Mouse (Mus musculus) E14TG2a.4 (cell line): ENCODE results near the gene Hivep2.

Experiments used
- CTCF ChIP-seq: conservative IDR thresholded peaks from 2 replicates; pipeline ENCODE4 v1.5.1; 2014; ENCODE audit warnings: low read length
- NANOG ChIP-seq: IDR thresholded peaks from 2 replicates; pipeline ENCODE4 v1.6.1; 2014; ENCODE audit warnings: borderline replicate concordance, low read length, mixed read lengths

DNA sequence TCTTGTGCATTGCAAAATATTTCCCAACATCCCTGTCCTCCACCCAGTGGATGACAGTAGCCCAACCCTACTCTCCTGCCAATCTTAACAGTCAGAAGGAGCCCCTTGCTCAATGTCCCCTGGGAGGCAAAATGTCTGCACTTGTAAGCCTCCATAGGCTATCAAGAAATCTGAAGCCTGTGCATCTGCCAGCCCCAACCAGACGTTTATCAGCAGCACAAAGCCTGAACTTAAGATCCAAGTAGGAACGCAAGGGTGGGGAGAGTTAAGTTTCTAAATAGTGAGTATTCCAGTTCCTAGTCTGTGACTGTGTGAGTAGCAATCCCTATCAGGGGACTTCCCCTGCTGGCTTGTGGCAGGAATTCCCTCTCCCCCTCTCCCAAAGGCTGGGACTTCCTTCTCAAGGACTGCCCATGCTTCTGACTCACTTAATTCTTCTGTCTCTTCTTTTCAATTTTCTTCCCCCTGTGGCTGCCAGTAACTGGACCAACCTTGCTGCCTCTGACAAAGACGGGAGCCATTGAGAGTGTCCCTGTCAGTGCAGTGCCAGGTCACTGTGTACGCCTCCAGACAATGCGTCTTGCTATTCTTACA, 82.5 kb downstream of the Hivep2 start:
- TF ChIP-seq CTCF, result no peak
- no peak for TF ChIP-seq NANOG
